Mouse (Mus musculus) gastrocnemius, postnatal 36 days (tissue): ENCODE data around the gene Mme. TPM values are rescaled to one million over a fixed set of nuclear protein-coding genes. Genes with fewer than 3 reads are reported as not detected.

Experiments used
- DNase-seq, 2 experiments: peaks; one replicate each; pipeline ENCODE4 v3.0.0; 2022
- intact Hi-C: fragments of 180-260 bp; cut with DNase I; formaldehyde crosslinking; loops from one replicate; pipeline ENCODE4 v1.15.1; 2025
- long read RNA-seq, 2 experiments: library from polyadenylated mRNA; stranded (forward); transcript quantifications; one replicate each; pipeline ENCODE4 v2.0.0; 2021
- total RNA-seq, 2 experiments: library from RNA; stranded (reverse); gene quantifications; 2 replicates each; pipeline ENCODE4 v1.2.3; 2021

The Mme gene
- total RNA-seq = 1 to 10 TPM; 4.0 to 4.9 TPM
- long read RNA-seq, experiment 1, partial matches to known transcripts = 0 of 2 reads
- long read RNA-seq, experiment 1, other reads (novel, unspliced or antisense) = 1 of 2 reads
- long read RNA-seq, experiment 2 = 0 reads

GRCm38 (mm10) chr3:63241099-63241587 lies at the start of gene Mme:
Gene Mme (plus strand): TSS chr3:63241537.
- intact Hi-C loops = no loop called here
- DNase-seq = no peak

DNA sequence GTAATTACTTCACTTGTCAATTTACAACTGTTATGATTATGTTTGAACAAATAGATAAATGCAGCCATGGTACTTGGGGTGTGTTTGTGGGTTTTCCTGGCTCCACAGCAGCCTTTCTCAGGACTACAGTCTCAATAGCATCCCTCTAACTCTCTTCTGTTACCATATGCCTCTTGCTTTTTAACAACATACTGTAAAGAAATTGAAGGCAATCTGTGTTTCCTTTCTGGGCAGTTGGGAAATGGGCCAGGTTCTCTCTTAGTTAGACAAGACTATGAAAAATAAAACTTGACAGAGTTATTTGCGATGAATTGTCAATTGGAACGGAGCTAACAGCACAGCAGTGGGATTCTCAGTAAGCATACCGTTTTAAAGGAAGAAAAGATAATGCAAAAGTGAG lies 44.8 kb upstream of the Mme start:
- no peak for DNase-seq
- intact Hi-C loops = no loop called here

DNA sequence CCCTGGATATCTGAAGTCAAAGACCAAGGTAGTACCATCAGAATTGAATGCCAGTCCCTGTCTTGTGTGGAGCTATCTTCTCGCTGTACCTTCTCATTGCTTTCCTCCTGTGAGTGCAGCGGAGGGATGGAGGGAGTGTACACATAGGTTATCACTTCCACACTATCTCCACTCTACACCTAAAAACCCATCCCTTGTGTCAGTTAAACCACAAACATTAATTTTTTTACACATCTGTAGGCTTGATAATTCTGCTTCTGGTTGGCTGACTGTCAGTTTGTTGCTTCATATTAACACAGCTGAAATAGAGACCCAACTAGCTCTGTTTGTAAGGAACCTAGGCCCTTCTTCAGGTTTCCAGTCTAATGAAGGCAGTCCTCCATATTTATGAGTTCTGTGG lies 43.3 kb upstream of the Mme start:
- intact Hi-C loops = no loop called here

GRCm38 (mm10) chr3:63221867-63222591 lies 19.3 kb upstream of the Mme start:
- intact Hi-C loops = no loop called here
- no peak for DNase-seq

More for the DNA sequence above, 43.3 kb upstream of the Mme start:
- no peak for DNase-seq

- intact Hi-C loops = no loop called here
- no peak for DNase-seq
These were observed 17.7 kb upstream of the Mme start for GRCm38 (mm10) chr3:63223676-63224075.

DNA sequence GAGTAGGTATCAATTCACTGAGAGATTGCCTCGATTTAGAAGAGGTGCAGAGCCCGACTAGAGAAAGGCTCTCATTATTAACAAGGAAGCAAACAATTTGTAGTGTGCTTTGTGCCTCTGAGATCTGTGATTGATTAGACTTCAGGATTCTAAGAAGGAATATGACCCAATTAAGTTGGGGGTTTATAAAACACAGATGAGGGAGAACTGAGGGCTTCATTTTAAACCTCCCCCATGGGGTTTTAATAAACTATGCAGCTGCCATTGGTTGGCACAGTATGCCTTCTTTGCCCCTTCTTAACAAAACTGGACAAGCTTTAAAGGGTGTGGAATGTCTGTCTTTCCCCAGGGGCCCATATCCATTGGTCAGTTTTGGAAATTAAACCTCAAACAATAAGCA lies 5.4 kb upstream of the Mme start:
- DNase-seq = no peak
- intact Hi-C loops = no loop called here

DNA sequence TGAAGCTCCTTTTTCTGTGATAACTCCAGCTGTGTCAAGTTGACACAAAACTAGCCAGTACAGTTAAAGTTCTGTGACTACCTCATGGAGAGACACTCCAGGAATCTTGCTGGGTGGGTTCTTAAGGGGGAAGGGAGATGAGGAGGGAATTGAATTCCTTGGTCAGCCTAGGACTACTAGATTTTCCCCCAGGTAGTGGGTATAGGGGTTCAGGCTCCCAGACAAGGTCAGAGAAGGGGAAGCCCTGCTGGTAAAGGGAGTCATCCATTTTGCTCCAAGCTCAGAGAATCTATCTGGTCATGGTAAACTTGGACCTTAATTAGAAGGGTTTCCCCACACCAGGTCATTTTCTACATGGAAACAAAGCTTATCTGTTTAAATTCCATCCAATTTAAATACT lies 2.4 kb downstream of the Mme start:
- DNase-seq = no peak
- intact Hi-C loops = no loop called here

GRCm38 (mm10) chr3:63272091-63272490 lies 30.8 kb downstream of the Mme start:
- intact Hi-C loops = no loop called here
- DNase-seq = no peak

DNA sequence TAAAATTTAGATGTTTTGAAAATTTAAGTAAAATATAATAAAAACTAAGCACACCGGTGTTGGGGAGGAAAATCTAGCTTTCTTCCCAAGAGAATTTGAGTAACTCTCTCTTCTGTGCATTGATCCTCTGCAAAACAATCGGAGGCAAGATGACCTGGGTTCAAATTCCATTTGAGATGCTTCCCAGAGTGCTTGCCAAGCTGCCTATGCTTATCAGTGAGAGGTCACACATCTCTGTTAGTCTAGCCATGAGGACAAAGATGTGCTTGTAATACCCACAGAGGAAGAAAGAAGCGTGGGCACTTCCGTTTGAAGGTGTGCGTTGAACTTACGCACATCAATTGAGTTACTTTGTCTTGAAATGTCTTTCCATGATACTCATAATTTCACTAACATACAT lies 53.0 kb downstream of the Mme start:
- intact Hi-C loops = no loop called here
- no peak for DNase-seq

DNA sequence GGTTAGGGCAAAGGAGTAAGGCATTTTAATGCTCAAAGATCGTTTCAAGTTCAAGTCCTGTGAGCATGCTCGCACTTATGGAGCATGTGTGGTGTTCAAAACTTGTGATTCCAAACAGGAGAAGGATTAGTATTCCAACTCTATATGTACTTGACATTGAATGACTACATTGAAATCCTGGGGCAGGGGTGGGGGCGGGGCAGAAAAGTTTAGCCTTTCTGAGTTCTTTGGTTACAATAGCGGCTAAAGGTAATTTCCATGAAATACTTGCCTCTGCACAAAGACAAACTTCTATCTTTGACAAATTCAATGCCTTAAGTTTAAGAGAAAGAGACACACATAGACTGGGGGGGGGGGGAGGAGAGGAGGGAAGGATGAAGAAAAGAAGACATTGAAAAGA lies 53.5 kb downstream of the Mme start:
- intact Hi-C loops = no loop called here
- DNase-seq = no peak

- peak in 1 of 2 experiments; percentile 19 for DNase-seq
- intact Hi-C loops = no loop called here
These were observed 53.9 kb downstream of the Mme start for GRCm38 (mm10) chr3:63295237-63295636.

DNA sequence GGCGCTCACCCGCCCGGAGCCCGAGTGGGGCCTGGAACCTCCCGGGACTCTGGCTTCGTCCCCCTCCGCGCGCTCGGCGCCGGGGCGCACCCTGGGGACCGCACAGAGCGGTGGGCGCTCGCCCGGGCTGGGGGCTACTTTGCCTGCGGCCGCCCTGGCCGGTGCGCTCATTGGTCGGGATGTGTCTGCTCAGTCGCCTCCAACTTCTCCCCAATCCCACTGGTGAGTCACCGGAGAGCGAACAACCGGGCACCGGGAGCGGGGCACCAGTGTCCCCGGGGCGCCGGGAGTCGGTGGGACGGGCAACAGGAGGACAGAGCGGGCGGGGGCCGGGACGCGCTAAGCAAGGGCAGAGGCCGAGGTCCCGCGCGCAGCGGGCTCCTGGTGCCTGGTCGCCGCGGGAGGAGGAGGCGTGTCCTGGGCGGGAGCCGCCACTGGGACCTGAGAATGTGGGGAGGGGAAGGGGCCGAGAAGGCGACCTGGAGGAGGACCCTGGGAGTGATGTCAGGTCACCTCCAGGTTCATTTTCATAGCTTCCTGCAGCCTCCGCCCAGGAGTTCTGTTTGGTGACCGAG lies 54.4 kb downstream of the Mme start:
- peak; percentile 28 to 41 for DNase-seq
- intact Hi-C loops = no loop called here

GRCm38 (mm10) chr3:63296411-63296810 lies 55.1 kb downstream of the Mme start:
- intact Hi-C loops = no loop called here
- no peak for DNase-seq

GRCm38 (mm10) chr3:63297787-63298186 lies 56.5 kb downstream of the Mme start:
- intact Hi-C loops = no loop called here
- peak in 1 of 2 experiments; percentile 56 for DNase-seq

- intact Hi-C loops = no loop called here
- DNase-seq = peak in 1 of 2 experiments; percentile 5
These were observed 73.9 kb downstream of the Mme start for GRCm38 (mm10) chr3:63315211-63315760.

GRCm38 (mm10) chr3:63317496-63317895 lies 76.2 kb downstream of the Mme start:
- DNase-seq = no peak

DNA sequence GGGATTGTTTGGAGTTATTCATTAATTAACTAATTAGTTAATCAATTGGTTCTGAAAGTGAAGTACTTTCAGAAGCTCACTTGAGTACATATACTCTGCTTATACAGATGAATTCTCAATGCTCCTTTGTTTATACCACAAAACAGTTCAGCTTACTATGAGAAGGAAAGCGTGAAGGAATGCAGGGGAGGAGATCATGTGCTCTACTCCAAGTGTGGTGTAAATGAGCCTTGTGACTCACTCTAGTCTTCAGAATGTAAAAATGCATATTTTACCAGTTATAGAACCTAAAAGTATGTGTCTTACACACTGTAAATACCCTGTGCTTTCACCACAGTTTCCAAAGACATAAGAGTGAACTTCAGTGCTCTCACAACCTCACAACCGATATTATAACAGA lies 84.3 kb downstream of the Mme start:
- no peak for DNase-seq
- intact Hi-C loops = no loop called here

More at GRCm38 (mm10) chr3:63317496-63317895, 76.2 kb downstream of the Mme start:
- intact Hi-C loops = no loop called here

DNA sequence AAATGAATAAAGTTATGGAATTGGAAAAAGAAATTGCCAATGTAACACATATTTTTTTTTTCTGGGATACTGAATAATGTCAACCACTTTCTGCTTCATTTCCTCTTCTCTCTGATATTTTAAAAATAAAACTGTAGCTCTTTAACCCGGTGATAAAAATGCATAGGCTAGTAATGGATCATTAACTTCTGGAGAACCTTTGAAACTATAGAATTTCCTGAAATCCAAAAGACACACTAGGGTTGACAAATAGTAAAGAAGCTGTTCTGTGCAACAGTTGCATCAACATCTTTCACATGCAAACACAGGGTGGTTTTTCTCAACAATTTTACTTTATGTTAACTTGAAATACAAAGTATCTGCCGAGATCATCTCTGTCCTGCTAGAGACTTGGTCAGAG lies 98.8 kb downstream of the Mme start:
- no peak for DNase-seq
- intact Hi-C loops = no loop called here

DNA sequence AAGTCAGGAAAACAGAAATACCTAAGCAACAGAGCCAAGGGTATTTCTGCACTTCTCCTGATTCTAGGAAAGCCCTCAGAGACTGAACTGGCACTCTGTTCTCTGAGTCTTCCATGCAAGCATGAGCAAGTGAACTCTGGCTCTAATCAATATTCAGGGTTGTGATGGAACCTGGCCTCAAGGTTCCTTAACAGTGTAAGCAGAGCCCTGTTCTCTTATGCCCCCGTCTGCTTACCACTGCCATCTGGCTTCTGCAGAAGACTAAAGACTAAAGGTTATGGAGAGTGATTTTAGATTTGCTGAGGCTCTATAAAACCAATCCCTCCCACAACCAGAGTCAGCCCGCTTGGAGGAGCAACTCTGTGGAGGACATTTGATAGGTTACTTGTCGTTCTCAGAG lies 99.2 kb downstream of the Mme start:
- no peak for DNase-seq
- intact Hi-C loops = no loop called here

GRCm38 (mm10) chr3:63341481-63341880 lies 100.1 kb downstream of the Mme start:
- intact Hi-C loops = no loop called here
- no peak for DNase-seq

GRCm38 (mm10) chr3:63344998-63345397 lies 103.7 kb downstream of the Mme start:
- intact Hi-C loops = no loop called here

More at GRCm38 (mm10) chr3:63344998-63345397, 103.7 kb downstream of the Mme start:
- DNase-seq = no peak
